Comparison of ENCODE assay signal across 10 mouse cellular contexts in the genomic region with DNA sequence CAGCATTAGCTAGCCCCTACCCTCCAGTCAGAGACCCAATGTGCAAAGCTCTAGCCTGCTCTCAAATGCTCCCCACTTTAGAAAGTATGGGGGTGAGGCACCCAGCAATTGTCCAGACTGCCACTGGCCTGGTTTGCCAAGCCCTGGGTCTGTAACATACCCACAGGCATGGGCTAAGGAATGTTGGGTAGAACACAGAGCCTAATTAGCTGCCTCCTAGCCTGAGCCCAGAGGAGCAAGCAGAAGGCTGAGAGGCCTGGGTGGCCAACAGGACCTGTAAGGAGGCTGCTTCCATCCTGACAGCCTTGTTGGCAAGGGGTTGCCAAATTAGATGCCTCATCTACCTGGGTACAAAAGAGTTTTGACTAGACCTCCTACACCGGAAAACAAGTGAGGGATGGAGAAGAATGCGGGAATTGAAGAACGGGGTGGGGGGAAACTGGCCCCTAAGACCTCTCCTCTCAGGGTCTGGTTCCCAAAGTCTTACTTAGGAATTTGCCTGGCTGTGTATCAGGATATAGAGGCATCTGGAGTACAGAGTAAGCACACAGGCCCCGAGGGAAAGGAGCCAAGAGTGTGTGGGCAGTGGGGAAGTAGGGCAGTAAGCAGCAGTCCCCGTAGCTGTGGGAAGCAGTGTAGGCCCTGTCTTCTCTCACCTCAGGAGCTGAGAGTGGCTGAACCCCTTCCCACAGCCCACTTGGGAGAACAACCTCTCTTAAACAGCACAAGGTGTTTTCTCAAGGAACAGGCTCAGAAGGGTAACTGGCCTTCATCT. TPM values are rescaled to one million over a fixed set of nuclear protein-coding genes. Genes with fewer than 3 reads are reported as not detected.
DNase-seq lines count a peak whose midpoint lies in the region; ATAC-seq lines count a peak whose summit lies in the region.
"Had no signal": no experiment of that assay in that cellular context is flagged by ENCODE, and none has a peak within 500 bp of the region (broad histone marks: within the 10 kb centered on the region; RNA-seq: fewer than 3 reads in every experiment).

No protein-coding gene starts in this region.

- peaks cover 66% of the 10 kb centered on the region for H3K4me1 ChIP-seq in forebrain, embryonic 13.5 days
- H3K4me1 ChIP-seq in limb, embryonic 15.5 days: peaks cover 28% of the 10 kb centered on the region

- peaks cover 31% of the 10 kb centered on the region for H3K27me3 ChIP-seq in forebrain, embryonic 13.5 days
- H3K27me3 ChIP-seq in limb, embryonic 15.5 days: no peaks in the 10 kb centered on the region

- H3K9ac ChIP-seq in forebrain, embryonic 13.5 days: no peak overlapping the region
- no peak overlapping the region for H3K9ac ChIP-seq in limb, embryonic 15.5 days

- peak; percentile 66 for DNase-seq in testis, postnatal 10 days (ENCODE audit: low spot score)
- no peak for DNase-seq in testis, postnatal 14 days (ENCODE audit: low spot score)
- DNase-seq in telencephalon, adult 2 months (ENCODE audit: low read depth, low spot score): peak; percentile 74
- no peak for DNase-seq in embryo, embryonic 10 days (ENCODE audit: low spot score)
- DNase-seq in gastrocnemius, postnatal 4 days (ENCODE audit: low spot score in 2 of 2): no peak

- peak; percentile 33 for ATAC-seq in forebrain, embryonic 13.5 days
- ATAC-seq in limb, embryonic 15.5 days (ENCODE audit: insufficient number of reproducible peaks, low FRiP score, low TSS enrichment, low read depth): no peak
- no peak for ATAC-seq in monocyte, adult 5-6 weeks (replicated peaks; ENCODE audit: insufficient number of reproducible peaks, low FRiP score, low TSS enrichment, poor library complexity, severe bottlenecking)

- H3K4me2 ChIP-seq in forebrain, embryonic 13.5 days: peak overlapping the region; percentile 29
- H3K4me2 ChIP-seq in limb, embryonic 15.5 days: no peak overlapping the region

- no peak overlapping the region for H3K4me3 ChIP-seq in forebrain, embryonic 13.5 days
- H3K4me3 ChIP-seq in limb, embryonic 15.5 days: no peak overlapping the region

- peaks cover 17% of the 10 kb centered on the region for H3K36me3 ChIP-seq in forebrain, embryonic 13.5 days (ENCODE audit: poor library complexity, severe bottlenecking)
- peaks cover 30% of the 10 kb centered on the region for H3K36me3 ChIP-seq in limb, embryonic 15.5 days

- H3K9me3 ChIP-seq in forebrain, embryonic 13.5 days (replicated peaks): no peaks in the 10 kb centered on the region
- H3K9me3 ChIP-seq in limb, embryonic 15.5 days: no peaks in the 10 kb centered on the region

- H3K27ac ChIP-seq in forebrain, embryonic 13.5 days: peak overlapping the region; percentile 94
- H3K27ac ChIP-seq in limb, embryonic 15.5 days: peak overlapping the region; percentile 52

- WGBS in forebrain, embryonic 13.5 days: 27% methylated on average over 5 of the region's 5 CpGs
- 55% methylated on average over 5 of the region's 5 CpGs for WGBS in limb, embryonic 15.5 days

RNA-seq across cellular contexts. Expression of a gene that starts 17.6 kb away (rescaled TPM):
- polyA plus RNA-seq in forebrain, embryonic 13.5 days (2015; fragmentation: Nextera tagmentation; extraction: Ambion mirVana): 6.2 and 6.8 TPM in 2 replicates
- polyA plus RNA-seq in limb, embryonic 15.5 days (2015; fragmentation: Nextera tagmentation; extraction: Ambion mirVana): 3.5 and 4.3 TPM in 2 replicates
- total RNA-seq in monocyte, adult 5-6 weeks (2017): 0.78 to 3.5 TPM (median 1.3 TPM) in 3 replicates
- total RNA-seq in gastrocnemius, postnatal 4 days (2021): 10 to 100 TPM; 11.9 to 12.2 TPM

RNA-seq across cellular contexts. Expression of a gene that starts 35.9 kb away (rescaled TPM):
- polyA plus RNA-seq in forebrain, embryonic 13.5 days (2015; fragmentation: Nextera tagmentation; extraction: Ambion mirVana): 0.04 TPM in 1 of 2 replicates, not detected in the other
- polyA plus RNA-seq in limb, embryonic 15.5 days (2015; fragmentation: Nextera tagmentation; extraction: Ambion mirVana): 2.5 and 2.7 TPM in 2 replicates
- not detected in 3 replicates for total RNA-seq in monocyte, adult 5-6 weeks (2017)
- total RNA-seq in gastrocnemius, postnatal 4 days (2021): under 1 TPM; 0.37 to 0.49 TPM
- total RNA-seq: neutrophil, adult 5-6 weeks had no signal

RNA-seq across cellular contexts. Expression of a gene that starts 37.8 kb away (rescaled TPM):
- not detected in 2 replicates for polyA plus RNA-seq in forebrain, embryonic 13.5 days (2015; fragmentation: Nextera tagmentation; extraction: Ambion mirVana)
- polyA plus RNA-seq in limb, embryonic 15.5 days (2015; fragmentation: Nextera tagmentation; extraction: Ambion mirVana): 12.4 and 14.5 TPM in 2 replicates
- total RNA-seq in monocyte, adult 5-6 weeks (2017): not detected in 3 replicates
- total RNA-seq in gastrocnemius, postnatal 4 days (2021): 1 to 10 TPM; 1.2 TPM
- total RNA-seq: neutrophil, adult 5-6 weeks had no signal
- polyA plus RNA-seq: intestine, embryonic 14.5 days had no signal

RNA-seq across cellular contexts. Expression of a gene that starts 52.6 kb away (rescaled TPM):
- not detected in 2 replicates for polyA plus RNA-seq in forebrain, embryonic 13.5 days (2015; fragmentation: Nextera tagmentation; extraction: Ambion mirVana)
- polyA plus RNA-seq in limb, embryonic 15.5 days (2015; fragmentation: Nextera tagmentation; extraction: Ambion mirVana): 0.12 and 0.28 TPM in 2 replicates
- not detected in 3 replicates for total RNA-seq in monocyte, adult 5-6 weeks (2017)
- not detected for total RNA-seq in gastrocnemius, postnatal 4 days (2021)

RNA-seq across cellular contexts. Expression of a gene that starts 53.1 kb away (rescaled TPM):
- polyA plus RNA-seq in forebrain, embryonic 13.5 days (2015; fragmentation: Nextera tagmentation; extraction: Ambion mirVana): not detected in 2 replicates
- 0.05 and 0.13 TPM in 2 replicates for polyA plus RNA-seq in limb, embryonic 15.5 days (2015; fragmentation: Nextera tagmentation; extraction: Ambion mirVana)
- not detected in 3 replicates for total RNA-seq in monocyte, adult 5-6 weeks (2017)
- total RNA-seq in gastrocnemius, postnatal 4 days (2021): under 1 TPM; 0.34 to 0.86 TPM
- total RNA-seq: neutrophil, adult 5-6 weeks had no signal

Comparison
In these comparisons a context has a peak if more than half of its experiments do, and no peak if none do; other contexts are left out.
1. DNase-seq: peak in testis, postnatal 10 days (single experiment) and telencephalon, adult 2 months (single experiment); none in testis, postnatal 14 days (single experiment), embryo, embryonic 10 days (single experiment) and gastrocnemius, postnatal 4 days (0 of 2).